Mouse (Mus musculus) thymus, postnatal 4 days (tissue): ENCODE results near the gene Pecr.

Experiments used
- DNase-seq: peaks from one replicate; pipeline ENCODE4 v3.0.0; 2021

The Pecr gene

DNA sequence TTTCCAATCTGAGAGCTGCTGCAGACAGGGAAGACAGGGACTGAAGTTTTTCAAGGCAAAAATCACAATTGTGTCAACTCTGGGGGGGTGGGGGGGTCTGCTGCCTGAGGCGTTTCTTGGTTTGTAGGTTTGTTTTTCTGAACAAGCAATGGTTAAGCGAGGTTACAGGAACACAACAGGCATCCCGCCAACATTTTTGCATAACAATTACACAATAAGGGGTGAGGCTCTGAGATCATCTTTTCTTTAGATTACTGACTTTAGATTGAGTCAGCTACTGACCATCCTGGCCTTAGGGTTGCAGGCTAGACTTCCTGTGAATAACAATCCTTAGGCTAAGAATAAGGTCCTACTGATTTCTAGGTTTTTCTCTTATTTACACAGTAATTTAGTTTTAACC is 55.1 kb downstream of the Pecr start:
- no peak for DNase-seq

- DNase-seq, result no peak
These were observed 56.6 kb downstream of the Pecr start for GRCm38 (mm10) chr1:72227546-72227945.

DNA sequence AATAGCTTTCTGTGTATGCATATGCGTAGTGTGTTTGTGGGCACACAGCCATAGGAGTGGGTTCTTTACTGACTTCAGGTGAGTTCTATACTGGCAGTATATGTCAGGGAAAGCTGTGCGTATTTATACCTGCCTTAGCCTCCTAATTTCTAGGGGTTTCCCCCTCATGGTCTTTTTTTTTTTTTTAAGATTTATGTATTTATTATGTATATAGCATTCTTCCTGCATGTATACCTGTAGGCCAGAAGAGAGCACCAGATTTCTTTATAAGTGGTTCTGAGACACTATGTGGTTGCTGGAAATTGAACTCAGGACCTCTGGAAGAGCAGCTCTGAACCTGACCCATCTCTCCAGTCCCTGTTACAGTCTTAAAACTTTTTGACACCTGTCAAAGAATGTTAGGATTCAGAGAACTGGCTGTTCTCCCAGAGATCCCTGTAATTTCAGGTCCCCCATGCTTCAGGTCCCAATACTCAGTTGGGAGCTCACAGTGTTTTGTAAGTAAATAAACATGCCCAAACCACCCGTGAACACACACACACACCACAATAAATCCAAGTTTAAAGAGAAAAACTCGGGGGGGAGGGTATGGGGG is 57.1 kb downstream of the Pecr start:
- no peak for DNase-seq

GRCm38 (mm10) chr1:72226172-72226886 is 57.8 kb downstream of the Pecr start:
- peak; percentile 29 for DNase-seq

DNA sequence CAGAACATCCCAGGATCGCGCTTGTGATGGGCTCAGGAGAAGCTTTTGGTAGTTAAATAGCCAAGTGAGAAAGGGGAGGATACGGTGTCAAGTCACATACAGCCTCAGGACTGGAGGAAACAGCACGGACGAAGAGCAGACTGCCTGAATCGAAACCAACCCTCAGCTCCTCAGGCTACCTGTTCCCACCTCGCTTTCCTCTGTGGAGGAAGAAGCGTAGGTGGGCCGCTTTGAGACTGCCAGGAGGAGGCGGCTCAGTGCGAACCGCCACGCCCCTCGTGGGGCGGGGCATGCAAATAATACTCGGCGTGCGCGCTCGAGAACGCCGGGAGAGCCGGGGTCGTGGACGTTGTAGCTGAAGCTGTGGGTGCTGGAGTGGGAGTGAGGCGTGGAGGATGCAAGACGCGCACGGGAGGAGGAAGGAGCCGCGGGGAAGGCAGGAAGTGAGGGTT is 58.4 kb downstream of the Pecr start:
- peak; percentile 91 for DNase-seq

DNA sequence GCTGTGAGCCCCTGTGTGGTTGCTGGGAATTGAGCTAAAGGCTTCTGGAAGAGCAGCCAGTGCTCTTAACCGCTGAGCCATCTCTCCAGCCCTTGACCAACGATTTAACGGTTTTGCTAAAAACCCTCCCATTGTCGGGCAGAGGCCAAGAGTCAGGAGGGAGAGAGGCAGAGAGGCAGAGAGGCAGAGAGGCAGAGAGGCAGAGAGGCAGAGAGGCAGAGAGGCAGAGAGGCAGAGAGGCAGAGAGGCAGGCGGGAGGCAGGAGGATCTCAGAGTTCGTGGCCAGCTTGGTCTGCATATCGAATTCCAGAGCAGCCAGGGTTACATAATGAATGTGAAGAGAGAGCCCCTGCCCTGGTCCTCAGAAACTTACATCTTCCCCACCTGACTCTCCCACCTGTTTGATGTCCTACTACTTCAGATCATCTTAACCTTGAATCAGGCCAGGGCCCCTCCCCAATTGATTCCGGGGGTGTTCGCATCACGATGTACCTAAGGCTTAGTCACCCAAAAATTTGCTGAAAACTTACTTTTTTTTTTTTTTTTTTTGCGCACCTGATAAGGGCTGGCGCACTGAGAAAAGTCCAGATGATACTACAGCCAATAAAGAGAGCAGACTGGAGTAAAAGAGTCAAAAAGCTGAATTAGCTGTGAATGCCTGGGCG is 58.9 kb downstream of the Pecr start:
- no peak for DNase-seq

DNA sequence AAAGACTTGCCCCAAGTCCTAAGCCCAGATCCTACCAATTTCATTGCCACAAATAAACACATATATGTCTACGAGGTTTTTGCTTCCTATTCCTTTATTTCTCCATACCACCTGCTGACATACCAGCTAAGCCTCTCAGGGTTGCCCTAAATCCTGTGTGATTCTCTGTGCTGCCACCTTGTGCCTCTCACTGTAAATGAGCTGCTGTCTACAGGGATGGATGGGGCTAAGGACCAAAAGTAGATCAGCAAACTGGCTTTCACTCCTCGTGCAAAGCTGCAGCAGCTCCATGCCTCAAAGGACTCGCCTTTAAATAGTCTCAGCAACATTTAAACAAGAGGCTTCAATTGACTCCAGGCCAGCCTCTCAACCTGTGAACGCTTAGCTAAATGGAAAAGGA is 64.1 kb downstream of the Pecr start:
- DNase-seq, result peak; percentile 25

GRCm38 (mm10) chr1:72219116-72219515 is 65.0 kb downstream of the Pecr start:
- DNase-seq, result no peak

- DNase-seq, result no peak
These were observed 65.5 kb downstream of the Pecr start for GRCm38 (mm10) chr1:72218626-72219025.

- no peak for DNase-seq
These were observed 67.4 kb downstream of the Pecr start for GRCm38 (mm10) chr1:72216761-72217160.

- DNase-seq, result no peak
These were observed 68.9 kb downstream of the Pecr start for GRCm38 (mm10) chr1:72215174-72215573.

DNA sequence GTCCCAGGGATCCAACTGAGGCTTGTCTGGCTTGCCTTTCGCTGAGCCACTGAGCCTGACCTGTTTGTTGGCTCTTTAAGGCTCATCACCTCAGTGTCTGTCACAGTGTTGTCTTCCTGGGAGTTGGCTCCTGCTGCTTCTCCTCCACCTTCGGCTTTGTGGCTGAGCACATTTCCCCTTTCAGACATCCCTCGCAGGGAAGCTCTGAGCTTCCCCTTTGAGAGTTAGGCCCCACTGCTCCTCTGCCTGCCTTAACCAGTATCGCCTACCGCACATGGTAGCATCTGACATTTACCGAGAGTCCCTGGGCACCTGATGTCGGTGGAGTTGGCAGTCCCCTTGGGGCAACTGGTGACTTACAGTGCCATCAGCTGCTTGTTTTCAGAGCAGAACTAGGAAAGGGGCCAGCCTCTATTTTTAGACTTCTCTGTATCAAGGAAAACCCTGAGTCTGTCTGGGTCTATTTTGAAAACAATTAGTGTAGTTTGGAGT is 69.6 kb downstream of the Pecr start:
- DNase-seq, result no peak

- no peak for DNase-seq
These were observed 70.2 kb downstream of the Pecr start for GRCm38 (mm10) chr1:72213954-72214353.

- peak; percentile 58 for DNase-seq
These were observed 72.1 kb downstream of the Pecr start, which contains the start of gene Mreg for GRCm38 (mm10) chr1:72211701-72212699. Gene Mreg (minus strand): TSS chr1:72212307.

- DNase-seq, result no peak
These were observed 73.1 kb downstream of the Pecr start for GRCm38 (mm10) chr1:72210803-72211679.
